Mouse (Mus musculus) hindbrain, embryonic 13.5 days (tissue): ENCODE results near the gene Svep1. TPM values are rescaled to one million over a fixed set of nuclear protein-coding genes. Genes with fewer than 3 reads are reported as not detected.

Experiments used
- ATAC-seq: fragments of 200-750 bp; cut with Nextera tagmentation; 2 replicates; pipeline ENCODE4 v1.8.0; 2017; ENCODE audit warnings: moderate TSS enrichment; ENCODE audit not compliant: low FRiP score
- H3K27ac ChIP-seq: fragments of 300-500 bp; sonication (generic); 2 replicates; pipeline ENCODE4 v1.5.1; 2015; ENCODE audit warnings: inconsistent platforms, mild to moderate bottlenecking, moderate library complexity
- H3K27me3 ChIP-seq: fragments of 300-500 bp; sonication (generic); 2 replicates; pipeline ENCODE4 v1.6.1; 2015; ENCODE audit warnings: mild to moderate bottlenecking, inconsistent platforms
- H3K36me3 ChIP-seq: fragments of 300-500 bp; sonication (generic); 2 replicates; pipeline ENCODE4 v1.6.1; 2015; ENCODE audit warnings: mild to moderate bottlenecking, inconsistent platforms
- H3K4me1 ChIP-seq: fragments of 300-500 bp; sonication (generic); replicated peaks from 2 replicates; pipeline ENCODE4 v1.6.1; 2015; ENCODE audit warnings: inconsistent platforms
- H3K4me2 ChIP-seq: fragments of 300-500 bp; sonication (generic); 2 replicates; pipeline ENCODE4 v1.6.1; 2015; ENCODE audit warnings: inconsistent platforms, mild to moderate bottlenecking, moderate library complexity
- H3K4me3 ChIP-seq: fragments of 300-500 bp; sonication (generic); 2 replicates; pipeline ENCODE4 v1.5.1; 2015; ENCODE audit warnings: mild to moderate bottlenecking, inconsistent platforms
- H3K9ac ChIP-seq: fragments of 300-500 bp; sonication (generic); 2 replicates; pipeline ENCODE4 v1.6.1; 2015; ENCODE audit warnings: mild to moderate bottlenecking, inconsistent platforms
- H3K9me3 ChIP-seq: fragments of 300-500 bp; sonication (generic); 2 replicates; pipeline ENCODE4 v1.6.1; 2016; ENCODE audit warnings: inconsistent platforms
- WGBS: fragments of 180-500 bp; shearing (Covaris S2); methylation state at CpG from one replicate; pipeline ENCODE4 v1.1.7; 2015; 5-methylcytosine and 5-hydroxymethylcytosine counted together
- polyA plus RNA-seq: library from polyadenylated mRNA; unstranded; fragments of >200 nt; fragmentation: Nextera tagmentation; extraction: Ambion mirVana; gene quantifications from 2 replicates; pipeline ENCODE4 v1.2.1, GENCODE M21; 2015

The Svep1 gene
- polyA plus RNA-seq, 1 experiment from 2014 or later: 0.55 TPM

- no peak overlapping the region for H3K27ac ChIP-seq
Measured at GRCm38 (mm10) chr4:58196795-58197194, 9.9 kb downstream of the Svep1 start.

GRCm38 (mm10) chr4:58195936-58196335 lies 10.7 kb downstream of the Svep1 start:
- Histone ChIP-seq H3K4me3 (no peak overlapping the region), H3K4me1 (no peaks in the 10 kb centered on the region)
- WGBS: 96% methylated on average over 2 of the region's 2 CpGs

More at GRCm38 (mm10) chr4:58196795-58197194, 9.9 kb downstream of the Svep1 start:
- no peaks in the 10 kb centered on the region for H3K9me3 ChIP-seq
- H3K4me2 ChIP-seq: no peak overlapping the region
- ATAC-seq: no peak
- H3K4me3 ChIP-seq: no peak overlapping the region
- 74% methylated on average over 4 of the region's 4 CpGs for WGBS
- no peaks in the 10 kb centered on the region for H3K36me3 ChIP-seq
- no peak overlapping the region for H3K9ac ChIP-seq
- no peaks in the 10 kb centered on the region for H3K4me1 ChIP-seq
- no peaks in the 10 kb centered on the region for H3K27me3 ChIP-seq

DNA sequence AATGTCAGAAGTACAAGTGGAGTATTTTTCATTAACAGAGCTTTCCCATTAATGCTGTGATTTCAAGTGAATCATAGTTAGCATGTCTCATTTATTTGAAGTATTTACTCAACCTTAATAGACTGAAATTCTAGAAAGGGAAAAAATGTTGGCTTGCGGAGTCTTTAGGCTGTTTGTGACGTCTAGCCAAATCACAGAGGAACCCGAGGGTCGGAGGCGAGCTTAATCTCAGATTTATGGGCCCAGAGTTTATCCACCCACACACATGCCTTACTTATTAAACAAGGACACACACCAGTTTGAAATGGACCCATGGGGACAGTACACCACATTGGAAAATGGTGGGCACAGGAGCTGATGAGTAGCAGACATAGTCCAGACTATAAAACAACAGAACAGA lies 17.4 kb downstream of the Svep1 start:
- WGBS: 85% methylated on average over 5 of the region's 5 CpGs
- no peak overlapping the region for H3K4me2 ChIP-seq

More at GRCm38 (mm10) chr4:58195936-58196335, 10.7 kb downstream of the Svep1 start:
- no peaks in the 10 kb centered on the region for H3K36me3 ChIP-seq
- no peaks in the 10 kb centered on the region for H3K9me3 ChIP-seq
- no peak overlapping the region for H3K27ac ChIP-seq
- no peak for ATAC-seq
- H3K9ac ChIP-seq: no peak overlapping the region
- no peaks in the 10 kb centered on the region for H3K27me3 ChIP-seq
- H3K4me2 ChIP-seq: no peak overlapping the region

DNA sequence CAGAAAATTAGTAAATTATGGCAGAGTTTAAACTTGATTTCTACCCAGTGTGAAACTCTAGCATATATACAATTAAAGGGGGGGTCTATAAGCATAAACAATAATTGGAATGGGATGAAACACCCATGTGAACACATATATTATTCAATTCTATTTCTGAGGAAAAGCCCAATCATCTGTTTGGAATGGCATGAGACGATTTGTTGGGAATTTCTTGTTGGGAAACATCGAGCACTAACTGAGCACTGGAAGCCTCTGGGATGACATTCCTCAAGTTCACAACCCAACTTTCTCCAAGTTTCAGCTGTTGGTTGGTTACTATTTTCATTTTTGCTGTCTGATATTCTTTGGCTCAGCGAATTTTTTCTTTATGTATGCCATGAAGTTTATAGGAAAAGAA lies 21.3 kb downstream of the Svep1 start:
- ATAC-seq: no peak
- WGBS: 88% methylated on average over 3 of the region's 3 CpGs
- H3K4me1 ChIP-seq: no peaks in the 10 kb centered on the region
- no peaks in the 10 kb centered on the region for H3K36me3 ChIP-seq
- no peak overlapping the region for H3K4me2 ChIP-seq
- no peak overlapping the region for H3K9ac ChIP-seq
- no peaks in the 10 kb centered on the region for H3K27me3 ChIP-seq
- H3K9me3 ChIP-seq: no peaks in the 10 kb centered on the region
- no peak overlapping the region for H3K4me3 ChIP-seq
- H3K27ac ChIP-seq: no peak overlapping the region

More for the DNA sequence above, 17.4 kb downstream of the Svep1 start:
- no peaks in the 10 kb centered on the region for H3K9me3 ChIP-seq
- H3K27me3 ChIP-seq: no peaks in the 10 kb centered on the region
- no peak overlapping the region for H3K4me3 ChIP-seq
- H3K9ac ChIP-seq: no peak overlapping the region
- ATAC-seq: no peak
- H3K27ac ChIP-seq: no peak overlapping the region
- no peaks in the 10 kb centered on the region for H3K4me1 ChIP-seq
- no peaks in the 10 kb centered on the region for H3K36me3 ChIP-seq

DNA sequence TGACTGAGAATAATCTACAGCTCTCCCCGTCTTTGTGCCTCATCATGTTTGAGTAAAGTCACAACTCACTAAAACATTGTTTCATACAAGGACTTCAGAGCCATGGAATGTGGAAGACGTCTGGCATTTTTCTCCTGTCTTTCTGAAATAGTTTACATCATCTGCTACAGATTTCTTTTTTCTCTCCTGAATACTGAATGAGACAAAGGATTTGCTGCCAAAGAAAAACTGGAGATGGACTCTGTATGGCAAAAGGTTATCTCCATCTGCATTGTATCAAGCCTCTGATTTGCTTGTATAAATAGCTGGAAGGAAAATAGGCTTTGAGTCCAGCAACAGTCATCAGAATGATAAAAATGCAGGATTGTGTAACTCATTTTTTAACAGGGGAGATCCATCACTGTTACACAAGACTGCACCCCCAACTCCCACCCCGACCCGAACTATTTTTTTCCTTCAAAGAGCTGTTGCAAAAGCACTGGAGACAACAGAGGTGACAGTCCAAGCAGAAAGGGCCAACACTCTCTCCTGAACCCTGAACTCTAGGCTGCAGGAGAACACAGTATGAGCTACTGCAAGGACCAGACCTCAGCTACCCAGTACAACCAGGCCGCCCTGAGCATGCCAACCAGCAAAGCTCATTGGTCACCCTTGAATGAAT lies 21.8 kb downstream of the Svep1 start:
- Histone ChIP-seq H3K36me3 (no peaks in the 10 kb centered on the region), H3K4me1 (no peaks in the 10 kb centered on the region), H3K4me2 (no peak overlapping the region), H3K9me3 (no peaks in the 10 kb centered on the region), H3K4me3 (no peak overlapping the region), H3K27me3 (no peaks in the 10 kb centered on the region), H3K9ac (no peak overlapping the region), H3K27ac (no peak overlapping the region)
- no peak for ATAC-seq
- 81% methylated on average over 5 of the region's 5 CpGs for WGBS

GRCm38 (mm10) chr4:58183897-58184296 lies 22.8 kb downstream of the Svep1 start:
- no peak overlapping the region for H3K27ac ChIP-seq
- no peaks in the 10 kb centered on the region for H3K9me3 ChIP-seq
- H3K4me2 ChIP-seq: no peak overlapping the region
- ATAC-seq: no peak
- no peak overlapping the region for H3K4me3 ChIP-seq
- 90% methylated on average over 4 of the region's 4 CpGs for WGBS
- H3K4me1 ChIP-seq: no peaks in the 10 kb centered on the region
- no peaks in the 10 kb centered on the region for H3K27me3 ChIP-seq
- no peaks in the 10 kb centered on the region for H3K36me3 ChIP-seq
- no peak overlapping the region for H3K9ac ChIP-seq

GRCm38 (mm10) chr4:58178489-58178888 lies 28.2 kb downstream of the Svep1 start:
- Histone ChIP-seq H3K27ac (no peak overlapping the region), H3K9ac (no peak overlapping the region), H3K36me3 (no peaks in the 10 kb centered on the region), H3K4me2 (no peak overlapping the region), H3K4me3 (no peak overlapping the region), H3K4me1 (no peaks in the 10 kb centered on the region), H3K27me3 (no peaks in the 10 kb centered on the region), H3K9me3 (no peaks in the 10 kb centered on the region)
- WGBS: 92% methylated on average over 6 of the region's 6 CpGs
- ATAC-seq: no peak

- H3K9ac ChIP-seq: no peak overlapping the region
- H3K4me2 ChIP-seq: no peak overlapping the region
- no peaks in the 10 kb centered on the region for H3K4me1 ChIP-seq
- H3K27me3 ChIP-seq: no peaks in the 10 kb centered on the region
- H3K36me3 ChIP-seq: no peaks in the 10 kb centered on the region
- 93% methylated on average over 15 of the region's 15 CpGs for WGBS
- ATAC-seq: no peak
- no peak overlapping the region for H3K27ac ChIP-seq
- no peak overlapping the region for H3K4me3 ChIP-seq
- H3K9me3 ChIP-seq: no peaks in the 10 kb centered on the region
Measured at GRCm38 (mm10) chr4:58177256-58177655, 29.4 kb downstream of the Svep1 start.

- Histone ChIP-seq H3K9ac (no peak overlapping the region), H3K9me3 (no peaks in the 10 kb centered on the region), H3K4me2 (no peak overlapping the region), H3K4me1 (no peaks in the 10 kb centered on the region), H3K27me3 (no peaks in the 10 kb centered on the region), H3K27ac (no peak overlapping the region), H3K36me3 (no peaks in the 10 kb centered on the region), H3K4me3 (no peak overlapping the region)
- ATAC-seq: 0 out of 2 replicates have a peak, but pooled peaks have one; percentile 28
- WGBS: 75% methylated on average over 4 of the region's 4 CpGs
Measured at GRCm38 (mm10) chr4:58174435-58174987, 32.1 kb downstream of the Svep1 start.

GRCm38 (mm10) chr4:58173401-58173800 lies 33.3 kb downstream of the Svep1 start:
- H3K36me3 ChIP-seq: no peaks in the 10 kb centered on the region
- WGBS: 77% methylated on average over 6 of the region's 6 CpGs

DNA sequence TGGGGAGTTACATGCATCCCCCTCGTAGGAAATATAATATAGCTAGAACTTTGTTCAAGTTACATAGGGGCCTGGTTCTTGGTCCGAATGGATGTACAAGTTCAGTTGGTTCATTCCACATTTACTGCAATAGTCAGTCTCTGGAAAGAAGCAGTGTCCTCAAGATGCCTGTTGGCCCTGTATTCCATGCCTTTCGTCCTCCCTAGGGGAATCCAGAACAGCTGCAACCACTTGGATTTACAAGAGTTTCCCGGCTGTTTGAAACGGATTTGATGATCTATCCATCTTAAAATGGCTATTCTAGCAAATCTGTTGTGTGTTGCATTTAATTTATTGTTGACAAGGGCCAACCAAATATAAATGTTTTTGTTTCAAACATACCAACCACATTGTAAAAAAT lies 36.2 kb downstream of the Svep1 start:
- WGBS: 82% methylated on average over 5 of the region's 5 CpGs
- ATAC-seq: no peak

More at GRCm38 (mm10) chr4:58173401-58173800, 33.3 kb downstream of the Svep1 start:
- Histone ChIP-seq H3K9ac (no peak overlapping the region), H3K4me1 (no peaks in the 10 kb centered on the region), H3K27ac (no peak overlapping the region), H3K4me2 (no peak overlapping the region), H3K9me3 (no peaks in the 10 kb centered on the region), H3K27me3 (no peaks in the 10 kb centered on the region), H3K4me3 (no peak overlapping the region)
- ATAC-seq: no peak

DNA sequence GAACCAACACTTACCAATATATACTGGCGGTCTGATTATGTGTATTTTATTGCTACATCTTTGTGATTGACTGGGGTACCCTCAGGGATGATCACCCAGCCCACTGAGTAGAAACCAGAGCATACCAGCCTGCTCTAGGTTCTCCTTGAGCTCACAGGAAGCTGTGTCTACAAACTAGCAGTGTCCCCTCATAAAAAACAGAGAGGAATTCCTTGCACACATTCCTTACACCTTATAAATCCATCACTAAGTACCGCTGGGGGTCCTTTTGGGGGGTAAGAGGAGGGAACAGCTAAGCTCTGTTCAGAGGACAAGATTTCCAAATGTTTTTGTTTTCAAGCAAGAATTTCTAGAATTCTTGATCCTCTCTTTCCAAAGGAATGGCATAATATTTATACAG lies 36.7 kb downstream of the Svep1 start:
- Histone ChIP-seq H3K9me3 (no peaks in the 10 kb centered on the region), H3K4me2 (no peak overlapping the region), H3K27me3 (no peaks in the 10 kb centered on the region), H3K36me3 (no peaks in the 10 kb centered on the region), H3K4me1 (no peaks in the 10 kb centered on the region), H3K27ac (no peak overlapping the region), H3K9ac (no peak overlapping the region), H3K4me3 (no peak overlapping the region)
- ATAC-seq: no peak
- 82% methylated on average over 2 of the region's 2 CpGs for WGBS

More for the DNA sequence above, 36.2 kb downstream of the Svep1 start:
- Histone ChIP-seq H3K4me2 (no peak overlapping the region), H3K36me3 (no peaks in the 10 kb centered on the region), H3K4me1 (no peaks in the 10 kb centered on the region), H3K27ac (no peak overlapping the region), H3K9ac (no peak overlapping the region), H3K9me3 (no peaks in the 10 kb centered on the region), H3K27me3 (no peaks in the 10 kb centered on the region), H3K4me3 (no peak overlapping the region)

DNA sequence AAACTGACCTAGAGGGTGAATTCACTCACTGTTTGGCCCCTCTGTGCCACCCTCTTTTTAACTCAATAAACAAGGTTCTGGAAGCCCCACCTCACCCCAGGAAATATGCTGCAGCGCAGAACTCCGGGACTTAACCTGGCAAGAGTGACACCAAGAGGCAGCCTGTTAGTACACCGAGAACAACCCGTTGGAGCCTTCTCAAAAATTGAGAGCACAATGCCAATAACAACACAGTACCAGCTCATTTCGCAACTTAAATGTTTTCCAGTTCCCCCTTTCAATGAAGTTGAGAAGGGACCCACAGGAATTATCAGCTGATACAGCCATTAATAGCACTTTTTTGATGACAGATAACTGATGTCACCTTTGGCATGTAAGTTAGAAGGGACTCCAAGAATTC lies 38.3 kb downstream of the Svep1 start:
- Histone ChIP-seq H3K4me2 (no peak overlapping the region), H3K27ac (no peak overlapping the region), H3K27me3 (no peaks in the 10 kb centered on the region), H3K9me3 (no peaks in the 10 kb centered on the region), H3K36me3 (no peaks in the 10 kb centered on the region), H3K4me1 (no peaks in the 10 kb centered on the region), H3K4me3 (no peak overlapping the region), H3K9ac (no peak overlapping the region)
- ATAC-seq: no peak
- 90% methylated on average over 5 of the region's 5 CpGs for WGBS
